Mouse (Mus musculus): ENCODE data around the gene Klc2. TPM values are rescaled to one million over a fixed set of nuclear protein-coding genes. Genes with fewer than 3 reads are reported as not detected.
A peak's percentile ranks its signal among the peaks of the same experiment; 100 is the strongest.

Klc2 gene
- polyA plus RNA-seq, 1 experiment from 2014 or later = 8.8 TPM

DNA sequence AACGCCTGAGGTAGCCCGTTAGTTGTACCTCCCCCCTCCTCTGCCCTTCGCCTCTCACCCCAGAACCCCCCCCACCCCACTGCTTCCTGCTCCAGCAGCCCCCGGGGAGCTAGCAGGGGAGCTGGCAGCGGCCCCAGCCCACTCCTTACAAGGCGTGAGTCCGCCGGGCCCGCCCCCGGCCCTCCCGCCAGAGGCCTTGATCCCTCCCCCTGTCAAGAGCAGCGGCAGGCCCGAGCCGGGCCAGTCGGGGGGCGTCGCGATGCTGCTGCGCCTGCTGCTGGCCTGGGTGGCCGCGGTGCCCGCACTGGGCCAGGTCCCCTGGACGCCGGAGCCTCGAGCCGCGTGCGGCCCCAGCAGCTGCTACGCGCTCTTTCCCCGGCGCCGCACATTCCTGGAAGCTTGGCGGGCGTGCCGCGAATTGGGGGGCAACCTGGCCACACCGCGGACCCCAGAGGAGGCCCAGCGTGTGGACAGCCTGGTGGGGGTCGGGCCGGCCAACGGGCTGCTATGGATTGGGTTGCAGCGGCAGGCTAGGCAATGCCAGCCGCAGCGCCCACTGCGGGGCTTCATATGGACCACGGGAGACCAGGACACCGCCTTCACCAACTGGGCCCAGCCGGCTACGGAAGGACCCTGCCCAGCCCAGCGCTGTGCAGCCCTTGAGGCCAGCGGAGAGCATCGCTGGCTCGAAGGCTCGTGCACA, 50.3 kb downstream of the Klc2 start, which contains the start of gene Cd248:
Cd248 (plus strand) TSS at position 212 of the 703 bp plus-strand sequence.
- no peak for TF ChIP-seq CTCF (IDR thresholded peaks at IDR 0.05; ENCODE audit: low read depth)
- TF ChIP-seq EP300 (optimal IDR thresholded peaks at IDR 0.05) = no peak
- H3K4me2 ChIP-seq (replicated peaks; ENCODE audit: low read depth) = peak within 1 kb of the TSS; percentile 73
- peak within 1 kb of the TSS; percentile 93 for H3K27ac ChIP-seq (replicated peaks)
- H3K9ac ChIP-seq (ENCODE audit: low read length) = peak within 1 kb of the TSS; percentile 68
- peak; percentile 46; the same call in 1 of the 2 replicates for ATAC-seq (ENCODE audit: low FRiP score, low TSS enrichment)
- H3K36me3 ChIP-seq (ENCODE audit: control insufficient read depth, insufficient read depth, low read length) = no peaks in the 10 kb centered on the region
- peak within 1 kb of the TSS; percentile 60 for H3K4me3 ChIP-seq (ENCODE audit: low read depth, low read length)
- no peaks in the 10 kb centered on the region; the same call in 1 of the 2 replicates for H3K27me3 ChIP-seq (ENCODE audit: control insufficient read depth, insufficient read depth, low read length)
- 1% methylated on average over 52 of the region's 56 CpGs for WGBS
- DNase-seq (ENCODE audit: low spot score) = peak; percentile 70
- H3K9me3 ChIP-seq (ENCODE audit: control insufficient read depth, low read length) = no peaks in the 10 kb centered on the region
- peaks cover 9% of the 10 kb centered on the region; the same call in 1 of the 2 replicates for H3K4me1 ChIP-seq (replicated peaks; ENCODE audit: control insufficient read depth, insufficient read depth)

DNA sequence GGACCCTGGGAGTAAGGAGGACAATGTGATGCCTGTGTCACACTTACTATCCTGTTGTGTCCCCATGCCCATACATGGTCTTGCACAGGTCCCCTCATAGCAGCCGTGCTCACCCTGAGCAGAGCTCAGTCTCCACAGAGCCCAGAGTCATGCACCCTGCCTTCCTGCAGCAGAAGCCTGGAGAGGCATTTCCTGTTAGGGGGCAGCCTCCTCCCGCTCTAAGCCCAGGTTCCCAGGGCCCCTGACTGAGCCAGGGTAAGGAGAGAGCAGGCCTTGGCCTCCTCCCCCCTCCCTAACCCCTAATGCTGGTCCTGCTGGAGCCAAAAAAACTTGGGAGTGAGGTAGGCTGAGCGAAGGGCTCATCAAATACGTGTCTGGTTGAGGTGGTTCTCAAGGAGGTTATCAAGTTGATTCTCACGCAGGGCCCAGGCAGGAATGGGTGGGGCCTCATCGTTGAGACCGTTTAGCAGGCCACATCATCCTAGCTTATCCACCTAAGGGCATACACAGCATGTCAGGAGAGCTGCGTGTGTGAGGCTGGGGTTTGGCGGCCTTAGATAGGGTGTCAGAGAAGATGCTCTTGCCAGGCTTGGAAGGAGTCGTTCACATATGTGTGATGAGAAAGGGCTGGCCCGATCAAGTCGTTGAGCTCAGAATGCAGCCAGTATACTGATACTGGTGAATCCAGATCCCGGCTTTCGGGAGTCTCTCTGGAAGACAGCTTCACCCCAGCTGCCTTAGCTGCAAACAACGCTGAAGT, 51.1 kb downstream of the Klc2 start:
- Histone ChIP-seq H3K9me3 (ENCODE audit: control insufficient read depth, low read length) (no peaks in the 10 kb centered on the region), H3K4me1 (replicated peaks; ENCODE audit: control insufficient read depth, insufficient read depth) (peaks cover 9% of the 10 kb centered on the region; the same call in 1 of the 2 replicates), H3K27me3 (ENCODE audit: control insufficient read depth, insufficient read depth, low read length) (no peaks in the 10 kb centered on the region; the same call in 1 of the 2 replicates), H3K36me3 (ENCODE audit: control insufficient read depth, insufficient read depth, low read length) (no peaks in the 10 kb centered on the region), H3K27ac (replicated peaks) (peak overlapping the region; percentile 93), H3K9ac (ENCODE audit: low read length) (peak overlapping the region; percentile 41), H3K4me2 (replicated peaks; ENCODE audit: low read depth) (peak overlapping the region; percentile 73), H3K4me3 (ENCODE audit: low read depth, low read length) (peak overlapping the region; percentile 60)
- DNase-seq (ENCODE audit: low spot score) = no peak
- TF ChIP-seq EP300 (optimal IDR thresholded peaks at IDR 0.05) (no peak), CTCF (IDR thresholded peaks at IDR 0.05; ENCODE audit: low read depth) (no peak)
- ATAC-seq (ENCODE audit: low FRiP score, low TSS enrichment) = peak; percentile 3; the same call in 1 of the 2 replicates
- WGBS = 4% methylated on average over 15 of the region's 15 CpGs

DNA sequence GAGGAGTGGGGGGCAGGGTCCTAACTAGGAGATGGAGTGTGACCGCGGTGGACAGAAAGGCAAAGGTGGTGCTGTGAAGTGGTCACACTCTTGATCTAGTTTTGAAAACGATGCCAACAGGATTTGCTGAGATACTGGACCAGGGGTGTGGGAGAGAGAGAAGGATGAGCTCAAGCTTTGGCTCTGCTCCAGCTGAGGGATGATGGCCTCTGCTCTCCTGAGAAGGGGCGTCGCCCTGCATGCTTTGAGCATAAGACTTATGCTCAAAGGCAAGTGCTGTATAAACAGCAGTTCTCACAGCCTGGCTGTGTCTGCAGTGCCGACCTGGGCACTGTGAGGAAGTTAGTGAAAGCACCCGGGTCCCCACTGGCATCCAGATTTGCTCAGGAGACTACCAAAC, 53.3 kb downstream of the Klc2 start:
- Histone ChIP-seq H3K36me3 (ENCODE audit: control insufficient read depth, insufficient read depth, low read length) (no peaks in the 10 kb centered on the region), H3K4me3 (ENCODE audit: low read depth, low read length) (no peak overlapping the region), H3K4me2 (replicated peaks; ENCODE audit: low read depth) (no peak overlapping the region), H3K9ac (ENCODE audit: low read length) (no peak overlapping the region), H3K9me3 (ENCODE audit: control insufficient read depth, low read length) (no peaks in the 10 kb centered on the region), H3K27me3 (ENCODE audit: control insufficient read depth, insufficient read depth, low read length) (no peaks in the 10 kb centered on the region; the same call in 1 of the 2 replicates), H3K4me1 (replicated peaks; ENCODE audit: control insufficient read depth, insufficient read depth) (peaks cover 14% of the 10 kb centered on the region; the same call in 1 of the 2 replicates), H3K27ac (replicated peaks) (0 out of 2 replicates have a peak overlapping the region, but pooled peaks have one; percentile 20)
- no peak for TF ChIP-seq EP300 (optimal IDR thresholded peaks at IDR 0.05)
- no peak for TF ChIP-seq CTCF (IDR thresholded peaks at IDR 0.05; ENCODE audit: low read depth)
- ATAC-seq (ENCODE audit: low FRiP score, low TSS enrichment) = no peak
- 36% methylated on average over 7 of the region's 7 CpGs for WGBS
- no peak for DNase-seq (ENCODE audit: low spot score)

DNA sequence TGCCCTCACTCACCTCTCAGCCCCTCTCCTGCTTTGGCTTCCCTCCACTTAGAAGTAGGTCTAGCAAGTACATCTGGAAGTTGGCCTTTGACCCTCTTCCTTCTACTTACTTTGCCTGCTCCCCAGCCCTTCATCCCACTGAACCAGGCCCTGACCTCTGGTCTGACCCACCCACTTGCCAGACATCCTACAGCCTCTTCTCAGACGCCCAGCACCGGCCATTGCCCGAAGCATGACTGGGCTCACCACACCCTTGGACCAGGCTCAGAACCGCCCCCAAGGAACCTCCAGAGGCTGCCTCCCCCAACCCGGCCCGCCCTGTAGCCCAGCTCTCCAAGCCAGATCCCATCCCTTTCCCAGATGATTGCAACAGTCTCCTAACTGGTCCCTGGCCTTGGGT, 55.9 kb downstream of the Klc2 start:
- peak overlapping the region; percentile 45; the same call in 1 of the 2 replicates for H3K27ac ChIP-seq (replicated peaks)
- H3K4me2 ChIP-seq (replicated peaks; ENCODE audit: low read depth) = no peak overlapping the region
- H3K9ac ChIP-seq (ENCODE audit: low read length) = no peak overlapping the region
- no peaks in the 10 kb centered on the region for H3K27me3 ChIP-seq (ENCODE audit: control insufficient read depth, insufficient read depth, low read length)
- peaks cover 14% of the 10 kb centered on the region for H3K4me1 ChIP-seq (replicated peaks; ENCODE audit: control insufficient read depth, insufficient read depth)
- no peaks in the 10 kb centered on the region for H3K9me3 ChIP-seq (ENCODE audit: control insufficient read depth, low read length)
- DNase-seq (ENCODE audit: low spot score) = no peak
- H3K36me3 ChIP-seq (ENCODE audit: control insufficient read depth, insufficient read depth, low read length) = no peaks in the 10 kb centered on the region
- ATAC-seq (ENCODE audit: low FRiP score, low TSS enrichment) = no peak
- 65% methylated on average over 6 of the region's 6 CpGs for WGBS
- no peak overlapping the region for H3K4me3 ChIP-seq (ENCODE audit: low read depth, low read length)
- TF ChIP-seq CTCF (IDR thresholded peaks at IDR 0.05; ENCODE audit: low read depth) (no peak), EP300 (optimal IDR thresholded peaks at IDR 0.05) (no peak)

DNA sequence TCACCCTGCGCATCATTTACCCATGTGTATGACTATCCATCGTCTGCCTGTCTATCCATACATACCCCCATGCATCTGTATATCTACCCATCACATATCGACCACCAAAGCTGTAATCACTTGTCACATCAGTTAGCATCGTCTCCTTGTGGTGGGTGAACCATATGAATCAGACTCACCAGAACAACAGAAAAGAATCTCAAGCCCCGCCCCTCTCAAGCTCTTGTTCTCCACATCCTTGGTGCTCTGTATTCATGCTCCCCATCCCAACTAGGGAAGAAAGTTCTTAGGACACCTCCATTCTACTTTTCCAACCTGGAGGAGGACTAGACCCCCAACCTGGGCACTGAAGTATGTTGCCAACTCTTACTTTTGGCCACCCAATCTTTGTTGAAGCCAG, 56.3 kb downstream of the Klc2 start:
- no peak for DNase-seq (ENCODE audit: low spot score)
- 77% methylated on average over 5 of the region's 5 CpGs for WGBS
- ATAC-seq (ENCODE audit: low FRiP score, low TSS enrichment) = no peak
- H3K4me1 ChIP-seq (replicated peaks; ENCODE audit: control insufficient read depth, insufficient read depth) = peaks cover 12% of the 10 kb centered on the region
- TF ChIP-seq CTCF (IDR thresholded peaks at IDR 0.05; ENCODE audit: low read depth) (no peak), EP300 (optimal IDR thresholded peaks at IDR 0.05) (no peak)
- H3K9me3 ChIP-seq (ENCODE audit: control insufficient read depth, low read length) = no peaks in the 10 kb centered on the region
- H3K4me3 ChIP-seq (ENCODE audit: low read depth, low read length) = no peak overlapping the region
- H3K27me3 ChIP-seq (ENCODE audit: control insufficient read depth, insufficient read depth, low read length) = no peaks in the 10 kb centered on the region
- H3K36me3 ChIP-seq (ENCODE audit: control insufficient read depth, insufficient read depth, low read length) = no peaks in the 10 kb centered on the region
- H3K4me2 ChIP-seq (replicated peaks; ENCODE audit: low read depth) = no peak overlapping the region
- no peak overlapping the region for H3K9ac ChIP-seq (ENCODE audit: low read length)
- no peak overlapping the region for H3K27ac ChIP-seq (replicated peaks)
